Mouse (Mus musculus) MEL (cell line): Measurements from ENCODE around the gene Tango6. TPM values are rescaled to one million over a fixed set of nuclear protein-coding genes. Genes with fewer than 3 reads are reported as not detected.

Experiments
- DNase-seq: peaks from one replicate; pipeline ENCODE4 v3.0.0; 2011; ENCODE audit warnings: low read depth, low spot score
- H3K27ac ChIP-seq: 2 replicates; pipeline ENCODE4 v1.5.1; 2012; ENCODE audit warnings: low read depth, mild to moderate bottlenecking, control low read depth, low read length, moderate library complexity; ENCODE audit not compliant: control insufficient read depth
- H3K27me3 ChIP-seq, 2 experiments: fragments of 150-350 bp in 1 of 2; sonication (generic) in 1 of 2; 2 replicates each; pipeline ENCODE4 v1.6.1; 2012; ENCODE audit warnings: low read length in 2 of 2, mild to moderate bottlenecking in 2 of 2, improper control_type of control experiment in 1 of 2, moderate library complexity in 1 of 2; ENCODE audit not compliant: insufficient read depth in 2 of 2, control insufficient read depth in 1 of 2
- H3K36me3 ChIP-seq, 2 experiments: 2 replicates each; pipeline ENCODE4 v1.6.1; 2012 to 2014; ENCODE audit warnings: low read length in 2 of 2, improper control_type of control experiment in 1 of 2, inconsistent platforms in 1 of 2, mild to moderate bottlenecking in 1 of 2; ENCODE audit not compliant: insufficient read depth in 2 of 2, control insufficient read depth in 1 of 2
- H3K4me1 ChIP-seq, 2 experiments: fragments of 150-350 bp in 1 of 2; sonication (generic) in 1 of 2; 2 replicates each; pipeline ENCODE4 v1.6.1; 2012; ENCODE audit warnings: low read length in 2 of 2, improper control_type of control experiment in 1 of 2, mild to moderate bottlenecking in 1 of 2; ENCODE audit not compliant: insufficient read depth in 2 of 2, control insufficient read depth in 1 of 2
- H3K4me3 ChIP-seq, 2 experiments: fragments of 150-350 bp in 1 of 2; sonication (generic) in 1 of 2; 2 replicates each; pipeline ENCODE4 v1.5.1; 2012; ENCODE audit warnings: low read depth in 2 of 2, low read length in 2 of 2, mild to moderate bottlenecking in 2 of 2, moderate library complexity in 2 of 2, control low read depth in 1 of 2, improper control_type of control experiment in 1 of 2; ENCODE audit not compliant: control insufficient read depth in 1 of 2, insufficient read depth in 1 of 2
- H3K79me2 ChIP-seq: 2 replicates; pipeline ENCODE4 v1.6.1; 2012; ENCODE audit warnings: mild to moderate bottlenecking, low read length, moderate library complexity; ENCODE audit not compliant: control insufficient read depth, poor library complexity, insufficient read depth
- H3K9ac ChIP-seq: 2 replicates; pipeline ENCODE4 v1.6.1; 2012; ENCODE audit warnings: low read depth, mild to moderate bottlenecking, control low read depth, low read length, moderate library complexity; ENCODE audit not compliant: control insufficient read depth, poor library complexity, severe bottlenecking
- H3K9me3 ChIP-seq: fragments of 150-350 bp; sonication (generic); replicated peaks from 2 replicates; pipeline ENCODE4 v1.6.1; 2012; ENCODE audit warnings: mild to moderate bottlenecking, low read length, improper control_type of control experiment, moderate library complexity; ENCODE audit not compliant: insufficient read depth
- CHD2 ChIP-seq: IDR thresholded peaks from 2 replicates; pipeline ENCODE4 v1.6.1; 2011; ENCODE audit warnings: low read length, improper control_type of control experiment
- CTCF ChIP-seq, 3 experiments: IDR thresholded peaks in 2 of 3; conservative IDR thresholded peaks in 1 of 3; 2 replicates each; pipeline ENCODE4 v1.5.1; 2011 to 2012; ENCODE audit warnings: low read length in 3 of 3, low read depth in 2 of 3, mild to moderate bottlenecking in 2 of 3, improper control_type of control experiment in 1 of 3, inconsistent platforms in 1 of 3, mixed read lengths in 1 of 3, moderate library complexity in 1 of 3; ENCODE audit not compliant: control insufficient read depth in 1 of 3, insufficient read depth in 1 of 3, poor library complexity in 1 of 3, severe bottlenecking in 1 of 3
- GATA1 ChIP-seq: IDR thresholded peaks from 2 replicates; pipeline ENCODE4 v1.6.1; 2011; ENCODE audit warnings: low read depth, low read length, improper control_type of control experiment
- HCFC1 ChIP-seq: IDR thresholded peaks from 2 replicates; pipeline ENCODE4 v1.6.1; 2012; ENCODE audit warnings: low read depth, mild to moderate bottlenecking, inconsistent platforms, low read length, improper control_type of control experiment, moderate library complexity
- MAFK ChIP-seq: IDR thresholded peaks from 2 replicates; pipeline ENCODE4 v1.6.1; 2011; ENCODE audit warnings: low read depth, mild to moderate bottlenecking, low read length, improper control_type of control experiment, borderline replicate concordance
- MXI1 ChIP-seq: IDR thresholded peaks from 2 replicates; pipeline ENCODE4 v1.6.1; 2011; ENCODE audit warnings: mild to moderate bottlenecking, low read depth, low read length, improper control_type of control experiment
- RAD21 ChIP-seq: IDR thresholded peaks from 2 replicates; pipeline ENCODE4 v1.6.1; 2011; ENCODE audit warnings: mild to moderate bottlenecking, low read depth, low read length, improper control_type of control experiment
- RCOR1 ChIP-seq: IDR thresholded peaks from 2 replicates; pipeline ENCODE4 v1.6.1; 2012; ENCODE audit warnings: low read depth, mild to moderate bottlenecking, inconsistent platforms, low read length, improper control_type of control experiment
- SMC3 ChIP-seq: IDR thresholded peaks from 2 replicates; pipeline ENCODE4 v1.6.1; 2011; ENCODE audit warnings: low read depth, low read length, improper control_type of control experiment
- TAL1 ChIP-seq: IDR thresholded peaks from 2 replicates; pipeline ENCODE4 v1.6.1; 2012; ENCODE audit warnings: mild to moderate bottlenecking, inconsistent platforms, low read length, moderate library complexity, mixed read lengths
- TBP ChIP-seq: IDR thresholded peaks from 2 replicates; pipeline ENCODE4 v1.8.0; 2011; ENCODE audit warnings: low read depth, low read length, improper control_type of control experiment
- TCF12 ChIP-seq: IDR thresholded peaks from 2 replicates; pipeline ENCODE4 v1.6.1; 2014; ENCODE audit warnings: low read depth, mild to moderate bottlenecking, inconsistent platforms, low read length, improper control_type of control experiment, moderate library complexity
- USF2 ChIP-seq, 2 experiments: IDR thresholded peaks; 2 replicates each; pipeline ENCODE4 v1.6.1; 2011 to 2012; ENCODE audit warnings: improper control_type of control experiment in 2 of 2, low read length in 2 of 2, borderline replicate concordance in 1 of 2, inconsistent platforms in 1 of 2, low read depth in 1 of 2, mild to moderate bottlenecking in 1 of 2; ENCODE audit not compliant: insufficient read depth in 1 of 2
- ZC3H11A ChIP-seq: IDR thresholded peaks from 2 replicates; pipeline ENCODE4 v1.6.1; 2012; ENCODE audit warnings: low read depth, mild to moderate bottlenecking, inconsistent platforms, low read length, improper control_type of control experiment
- ZNF384 ChIP-seq: IDR thresholded peaks from 2 replicates; pipeline ENCODE4 v1.6.1; 2012; ENCODE audit warnings: low read depth, mild to moderate bottlenecking, inconsistent platforms, low read length, improper control_type of control experiment
- polyA plus RNA-seq, 2 experiments: library from polyadenylated mRNA; stranded (reverse) in 1 of 2; unstranded in 1 of 2; fragments of >175 nt in 1 of 2; fragments of >200 nt in 1 of 2; gene quantifications; 2 replicates each; pipeline versions ENCODE4 v1.2.1 to v1.2.4; 2012; ENCODE audit warnings: low replicate concordance in 2 of 2, low read depth in 1 of 2; ENCODE audit not compliant: insufficient read length in 2 of 2, insufficient read depth in 1 of 2, missing spikeins in 1 of 2
- total RNA-seq: library from RNA; depleted of rRNA; stranded (reverse); fragments of 300-350 nt; gene quantifications from 2 replicates; pipeline ENCODE4 v1.2.3, GENCODE M21; 2012

Gene Tango6
- total and polyA plus RNA-seq, 3 experiments = 3.0 to 6.1 TPM; not detected in 1

- Histone ChIP-seq H3K36me3 (peaks cover 0 to 3% of the 10 kb centered on the region in 2 experiments; a peak in 1 of 4 replicates), H3K4me1 (no peaks in the 10 kb centered on the region), H3K4me3 (no peak overlapping the region), H3K9me3 (no peaks in the 10 kb centered on the region), H3K27me3 (no peaks in the 10 kb centered on the region), H3K27ac (no peak overlapping the region), H3K9ac (no peak overlapping the region), H3K79me2 (peaks cover 3% of the 10 kb centered on the region; the same call in 1 of the 2 replicates)
- TF ChIP-seq CTCF (IDR thresholded peaks at IDR 0.05 in 2 of 3, conservative IDR thresholded peaks at IDR 0.05 in 1 of 3; ENCODE audit: control insufficient read depth in 1 of 3, insufficient read depth in 1 of 3, low read depth in 2 of 3, low read length in 3 of 3, poor library complexity in 1 of 3, severe bottlenecking in 1 of 3) (0 out of 6 replicates have a peak, but pooled peaks of 1 of the 3 experiments have one; percentile 3), TBP (no peak), USF2 (IDR thresholded peaks at IDR 0.05; ENCODE audit: borderline replicate concordance in 1 of 2, insufficient read depth in 1 of 2, low read depth in 1 of 2, low read length in 2 of 2) (no peak)
- DNase-seq = peak; percentile 21
Observed at GRCm38 (mm10) chr8:106684387-106684786, 1.5 kb downstream of the Tango6 start.

GRCm38 (mm10) chr8:106687479-106687878 lies 4.6 kb downstream of the Tango6 start:
- H3K9me3 ChIP-seq = no peaks in the 10 kb centered on the region
- H3K9ac ChIP-seq = no peak overlapping the region
- peak; percentile 75 for DNase-seq
- no peaks in the 10 kb centered on the region for H3K27me3 ChIP-seq
- peaks cover 3% of the 10 kb centered on the region; the same call in 1 of the 2 replicates for H3K79me2 ChIP-seq
- no peak overlapping the region for H3K27ac ChIP-seq
- no peak overlapping the region for H3K4me3 ChIP-seq
- TF ChIP-seq ZC3H11A (peak; percentile 16; the same call in 1 of the 2 replicates), SMC3 (peak; percentile 42), RAD21 (peak; percentile 66), MAFK (no peak), GATA1 (no peak), TAL1 (no peak), TCF12 (no peak), RCOR1 (peak; percentile 27; the same call in 1 of the 2 replicates), CTCF (IDR thresholded peaks at IDR 0.05 in 2 of 3, conservative IDR thresholded peaks at IDR 0.05 in 1 of 3; ENCODE audit: control insufficient read depth in 1 of 3, insufficient read depth in 1 of 3, low read depth in 2 of 3, low read length in 3 of 3, poor library complexity in 1 of 3, severe bottlenecking in 1 of 3) (peak; percentile 46 to 74 (median 65)), ZNF384 (peak; percentile 71; the same call in 1 of the 2 replicates), HCFC1 (no peak), CHD2 (no peak), MXI1 (no peak)
- H3K4me1 ChIP-seq = no peaks in the 10 kb centered on the region
- peaks cover 0 to 3% of the 10 kb centered on the region in 2 experiments; a peak in 1 of 4 replicates for H3K36me3 ChIP-seq
